Mouse (Mus musculus): ENCODE data around the gene Cdk10.

GRCm38 (mm10) chr8:123244382-123244781 is 19.7 kb downstream of the Cdk10 start:
- TF ChIP-seq TAL1 (IDR thresholded peaks at IDR 0.05; ENCODE audit: low read length) = no peak
- no peak for TF ChIP-seq GATA1 (IDR thresholded peaks at IDR 0.05; ENCODE audit: low read length)
